Mouse (Mus musculus): ENCODE data around the gene Nmral1. TPM values are rescaled to one million over a fixed set of nuclear protein-coding genes. Genes with fewer than 3 reads are reported as not detected.
A peak's percentile ranks its signal among the peaks of the same experiment; 100 is the strongest.
"Not testable (repeated sequence)": the region's sequence is repeated elsewhere in the genome, so short reads cannot be mapped to it uniquely, and the experiment has no call there.

Nmral1 gene
- total RNA-seq, 1 experiment from 2014 or later = 3.7 TPM

DNA sequence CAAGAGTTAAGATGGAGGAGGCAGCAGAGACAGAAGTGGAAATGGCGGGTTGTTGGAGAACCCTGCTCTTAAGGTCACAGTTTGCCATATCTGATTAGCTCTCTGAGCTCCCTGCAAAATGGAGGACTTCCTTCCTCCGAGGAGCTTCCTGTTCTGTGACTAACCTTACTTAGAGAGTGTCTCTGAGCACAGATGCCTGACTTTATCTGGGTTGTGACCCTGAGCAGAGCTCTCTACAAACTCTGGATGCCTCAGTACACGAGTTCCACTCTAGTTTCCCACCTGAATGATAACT is 3.7 kb upstream of the Nmral1 start:
- peak; percentile 78 for ATAC-seq (replicated peaks; ENCODE audit: insufficient number of reproducible peaks, low FRiP score, low TSS enrichment, poor library complexity, severe bottlenecking)

DNA sequence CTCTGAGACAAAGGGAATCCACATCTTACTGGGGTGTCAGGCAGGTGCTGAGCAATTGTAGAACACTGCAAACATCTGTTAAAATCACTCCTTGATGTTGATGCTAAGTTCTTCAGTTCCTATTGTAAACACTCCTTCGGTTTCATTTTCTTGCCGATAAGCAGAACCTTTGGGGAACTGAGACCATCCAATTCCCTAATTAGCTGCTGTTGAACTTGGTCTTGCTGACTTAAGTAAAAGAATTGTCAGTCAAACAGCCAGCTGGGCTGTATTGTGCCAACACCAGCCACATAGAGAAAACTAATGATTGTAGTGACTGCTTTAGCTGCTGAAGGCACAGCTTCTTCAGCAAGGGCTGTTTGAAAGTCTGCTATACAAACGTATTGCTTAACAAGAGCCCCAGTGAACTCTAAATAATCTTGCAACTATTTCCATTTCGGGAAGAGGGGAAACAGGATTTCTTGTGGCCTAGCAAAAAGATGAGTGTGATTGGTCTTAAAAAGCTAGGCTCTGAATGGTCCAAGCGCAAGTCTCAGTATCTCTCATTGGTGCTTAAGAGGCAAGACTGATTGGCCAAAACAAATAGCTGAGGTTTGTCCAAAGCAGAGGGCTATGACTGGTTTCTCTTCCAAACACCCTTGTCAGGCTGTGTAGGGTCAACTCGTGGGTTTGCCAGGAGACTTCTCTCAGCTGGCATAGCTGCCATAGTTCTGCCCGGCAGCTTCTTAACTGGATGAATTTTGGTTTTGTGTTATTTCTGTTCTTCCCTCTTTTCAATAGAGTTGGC is 3.2 kb upstream of the Nmral1 start:
- peak; percentile 13 for ATAC-seq (replicated peaks; ENCODE audit: insufficient number of reproducible peaks, low FRiP score, low TSS enrichment, poor library complexity, severe bottlenecking)

DNA sequence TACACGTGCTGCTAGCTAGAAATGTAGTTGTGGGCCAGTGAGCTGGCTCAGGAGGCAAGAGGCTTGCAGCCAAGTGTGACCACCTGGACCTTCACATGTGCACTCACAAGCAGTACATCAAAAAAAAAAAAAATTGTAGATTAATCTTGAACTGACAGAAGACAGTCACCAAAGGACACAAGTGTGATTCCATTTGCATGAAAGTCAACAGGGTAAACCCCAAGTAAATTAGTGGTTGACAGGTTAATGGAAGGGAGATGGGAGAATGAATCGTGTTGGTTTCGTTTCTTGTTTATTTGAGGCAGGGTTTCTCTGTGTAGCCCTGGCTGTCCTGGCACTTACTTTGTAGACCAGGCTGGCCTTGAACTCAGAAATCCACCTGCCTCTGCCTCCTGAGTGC is 1.3 kb downstream of the Nmral1 start:
- ATAC-seq (replicated peaks; ENCODE audit: insufficient number of reproducible peaks, low FRiP score, low TSS enrichment, poor library complexity, severe bottlenecking) = no peak

DNA sequence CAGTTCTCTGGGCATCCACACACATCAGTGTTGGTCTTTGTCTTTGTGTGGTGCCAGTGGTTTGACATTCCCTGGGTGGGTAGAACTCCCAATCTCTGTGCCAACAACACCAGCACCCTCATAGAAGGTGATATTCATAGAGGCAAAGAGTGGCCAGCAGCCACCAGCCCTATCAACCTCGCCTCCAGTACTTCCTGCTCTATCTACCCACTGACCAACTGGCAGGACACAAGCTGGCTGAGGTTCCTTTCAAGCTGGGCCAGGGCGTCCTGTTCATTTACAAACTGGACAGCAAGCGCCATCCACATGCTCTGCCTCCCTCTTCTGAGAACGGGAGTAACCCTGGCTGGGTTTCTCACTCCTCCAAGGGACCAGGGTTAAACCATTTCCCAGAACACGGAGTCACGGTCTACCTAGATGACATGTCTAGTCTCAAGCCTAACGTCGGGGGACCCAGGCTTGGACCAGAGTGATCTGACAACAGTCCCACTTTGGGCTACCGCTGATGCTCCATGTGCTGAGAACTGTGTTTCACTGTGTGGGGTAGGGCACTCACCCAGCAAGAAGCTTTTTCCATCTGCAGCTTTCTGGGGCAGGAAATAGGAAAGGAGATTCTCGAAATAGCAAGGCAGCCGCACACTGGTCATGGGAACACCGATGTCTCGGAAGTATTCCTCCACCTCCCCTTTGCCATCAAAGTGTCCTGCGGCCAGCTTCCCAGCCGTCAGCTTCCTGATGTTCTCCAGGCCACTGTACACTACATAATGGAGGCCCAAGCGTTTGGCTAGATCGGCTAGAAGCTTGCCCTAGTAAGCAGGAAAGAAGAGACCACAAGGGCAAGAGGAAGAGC is 5.1 kb downstream of the Nmral1 start:
- no peak for ATAC-seq (replicated peaks; ENCODE audit: insufficient number of reproducible peaks, low FRiP score, low TSS enrichment, poor library complexity, severe bottlenecking)

DNA sequence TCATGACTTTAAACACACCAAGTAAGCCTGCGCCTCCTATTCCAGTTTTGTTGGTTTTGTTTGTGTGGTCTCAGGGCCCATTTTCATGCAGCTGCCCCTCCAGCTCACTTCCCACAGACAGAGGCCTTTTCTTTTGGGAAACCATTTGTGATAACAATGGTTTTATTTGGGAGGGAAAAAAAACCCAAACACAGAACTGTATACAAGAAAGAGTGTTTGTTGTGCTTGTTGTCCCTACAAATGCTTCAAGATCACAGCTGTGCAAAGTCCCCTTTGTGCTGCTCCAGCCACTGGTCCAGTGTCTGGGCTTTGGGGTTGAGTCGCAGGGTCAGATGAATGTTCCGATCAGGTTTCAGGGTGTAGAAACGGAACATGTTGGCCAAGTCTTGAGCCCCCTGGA is 8.0 kb downstream of the Nmral1 start:
- no peak for ATAC-seq (replicated peaks; ENCODE audit: insufficient number of reproducible peaks, low FRiP score, low TSS enrichment, poor library complexity, severe bottlenecking)

DNA sequence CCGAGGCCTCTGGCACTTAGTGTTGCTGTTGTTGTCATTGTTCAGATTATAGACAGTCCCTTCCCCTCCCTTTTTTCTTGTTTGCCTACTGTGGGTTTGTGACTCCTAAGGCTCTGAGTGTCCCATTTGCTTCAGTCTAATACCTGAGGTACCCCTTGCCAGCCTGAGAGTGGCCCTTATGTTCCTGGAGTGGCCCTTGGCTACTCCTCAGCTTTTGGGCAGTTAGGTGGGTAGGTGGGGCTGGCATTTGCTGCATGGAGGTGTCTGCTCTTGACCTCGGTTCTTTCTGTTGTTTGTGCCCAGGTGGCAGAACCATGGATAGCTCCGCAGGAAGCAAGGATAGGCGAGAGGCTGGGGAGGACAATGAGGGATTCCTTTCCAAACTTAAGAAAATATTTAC is 13.6 kb downstream of the Nmral1 start:
- no peak for ATAC-seq (replicated peaks; ENCODE audit: insufficient number of reproducible peaks, low FRiP score, low TSS enrichment, poor library complexity, severe bottlenecking)

- no peak for ATAC-seq (replicated peaks; ENCODE audit: insufficient number of reproducible peaks, low FRiP score, low TSS enrichment, poor library complexity, severe bottlenecking)
These were observed 16.5 kb downstream of the Nmral1 start for GRCm38 (mm10) chr16:4702646-4703045.

DNA sequence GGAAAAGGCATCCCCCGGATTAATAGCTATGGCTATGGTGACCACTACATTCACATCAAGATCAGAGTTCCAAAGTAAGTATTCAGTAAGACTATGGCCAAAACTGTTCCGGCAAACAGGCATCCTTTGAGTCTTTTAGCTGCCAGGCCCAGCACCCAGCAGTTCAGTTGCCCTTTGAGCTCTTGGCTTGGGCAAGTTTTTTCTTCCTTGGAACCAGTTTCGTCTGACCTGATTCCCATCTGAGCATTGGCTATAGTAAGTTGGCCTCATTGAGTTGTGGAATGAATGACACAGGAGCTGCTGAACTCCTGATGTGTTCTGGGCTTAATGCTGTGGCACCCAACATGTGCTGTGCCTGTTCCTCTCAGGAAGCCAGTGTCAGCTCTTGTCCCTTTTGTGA is 17.9 kb downstream of the Nmral1 start:
- ATAC-seq (replicated peaks; ENCODE audit: insufficient number of reproducible peaks, low FRiP score, low TSS enrichment, poor library complexity, severe bottlenecking) = no peak

- ATAC-seq (replicated peaks; ENCODE audit: insufficient number of reproducible peaks, low FRiP score, low TSS enrichment, poor library complexity, severe bottlenecking) = not testable (repeated sequence)
These were observed 29.8 kb downstream of the Nmral1 start for GRCm38 (mm10) chr16:4689371-4689770.

DNA sequence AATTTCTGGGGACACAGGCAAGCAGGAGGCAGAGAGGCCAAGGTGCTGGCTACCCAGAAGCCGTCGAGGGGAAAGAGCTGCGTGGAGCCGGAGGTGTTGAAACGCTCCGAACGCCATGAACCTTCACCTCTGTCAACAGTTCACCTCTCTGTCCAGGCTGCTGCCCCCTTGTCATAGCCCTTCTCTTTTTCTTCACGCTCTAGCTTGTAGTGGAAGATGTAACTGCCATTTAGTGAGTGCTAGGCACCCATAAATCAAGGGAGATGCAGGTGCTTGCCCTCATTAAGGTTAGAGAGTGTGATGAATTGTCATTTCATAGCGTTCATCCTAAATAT is 34.7 kb downstream of the Nmral1 start:
- no peak for ATAC-seq (replicated peaks; ENCODE audit: insufficient number of reproducible peaks, low FRiP score, low TSS enrichment, poor library complexity, severe bottlenecking)

GRCm38 (mm10) chr16:4683581-4684456 is 35.3 kb downstream of the Nmral1 start:
- peak; percentile 79 for ATAC-seq (replicated peaks; ENCODE audit: insufficient number of reproducible peaks, low FRiP score, low TSS enrichment, poor library complexity, severe bottlenecking)

DNA sequence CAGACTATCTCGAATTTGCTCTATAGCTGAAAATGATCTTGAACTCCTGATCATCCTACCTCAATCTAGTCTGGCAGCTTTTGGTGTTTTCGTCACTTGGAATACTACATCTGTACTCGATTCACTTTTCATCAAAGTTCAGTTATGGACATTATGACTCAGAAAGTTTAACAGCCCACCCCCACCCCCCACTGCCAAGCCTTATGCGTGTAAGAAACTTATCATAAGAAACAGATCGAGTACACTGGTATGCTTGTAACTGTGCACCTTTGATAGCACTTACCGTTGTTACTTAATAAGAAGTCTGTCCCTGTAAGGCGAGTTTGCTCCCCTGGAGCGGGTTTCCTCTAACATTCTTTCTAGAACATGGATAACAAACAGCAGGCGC is 36.0 kb downstream of the Nmral1 start:
- no peak for ATAC-seq (replicated peaks; ENCODE audit: insufficient number of reproducible peaks, low FRiP score, low TSS enrichment, poor library complexity, severe bottlenecking)

- ATAC-seq (replicated peaks; ENCODE audit: insufficient number of reproducible peaks, low FRiP score, low TSS enrichment, poor library complexity, severe bottlenecking) = no peak
These were observed 36.5 kb downstream of the Nmral1 start for GRCm38 (mm10) chr16:4682628-4683179.

DNA sequence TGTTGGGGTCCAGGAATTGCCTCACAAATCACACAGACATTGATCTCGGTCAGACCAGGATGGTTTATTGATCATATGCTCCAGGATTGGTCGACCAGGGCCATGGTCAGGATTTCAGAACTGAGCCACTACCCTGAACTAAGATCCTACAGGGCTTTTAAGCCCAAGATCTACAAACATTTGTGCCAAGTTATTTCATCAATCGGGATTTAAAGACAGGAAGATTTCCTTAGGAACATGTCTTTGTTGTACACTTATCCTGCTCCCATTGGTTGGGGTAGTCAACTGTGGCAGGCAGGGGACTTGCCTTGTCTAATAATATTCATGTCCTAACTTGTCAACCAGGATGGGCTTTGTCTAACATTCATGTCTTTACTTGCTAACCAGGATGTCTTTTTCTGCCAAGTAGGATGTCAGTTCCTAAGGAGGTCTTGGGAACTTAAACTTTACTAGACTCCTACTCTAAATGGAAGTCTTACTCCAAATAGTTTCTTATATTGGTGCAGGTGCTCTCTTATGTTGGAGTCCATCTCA is 38.2 kb downstream of the Nmral1 start:
- not testable (repeated sequence) for ATAC-seq (replicated peaks; ENCODE audit: insufficient number of reproducible peaks, low FRiP score, low TSS enrichment, poor library complexity, severe bottlenecking)

GRCm38 (mm10) chr16:4679121-4680018 is 39.8 kb downstream of the Nmral1 start, which contains the start of gene Coro7:
Coro7 (minus strand) TSS chr16:4679777.
- ATAC-seq (replicated peaks; ENCODE audit: insufficient number of reproducible peaks, low FRiP score, low TSS enrichment, poor library complexity, severe bottlenecking) = peak; percentile 91

GRCm38 (mm10) chr16:4678080-4678479 is 41.1 kb downstream of the Nmral1 start:
- ATAC-seq (replicated peaks; ENCODE audit: insufficient number of reproducible peaks, low FRiP score, low TSS enrichment, poor library complexity, severe bottlenecking) = 0 out of 2 replicates have a peak, but pooled peaks have one; percentile 15

DNA sequence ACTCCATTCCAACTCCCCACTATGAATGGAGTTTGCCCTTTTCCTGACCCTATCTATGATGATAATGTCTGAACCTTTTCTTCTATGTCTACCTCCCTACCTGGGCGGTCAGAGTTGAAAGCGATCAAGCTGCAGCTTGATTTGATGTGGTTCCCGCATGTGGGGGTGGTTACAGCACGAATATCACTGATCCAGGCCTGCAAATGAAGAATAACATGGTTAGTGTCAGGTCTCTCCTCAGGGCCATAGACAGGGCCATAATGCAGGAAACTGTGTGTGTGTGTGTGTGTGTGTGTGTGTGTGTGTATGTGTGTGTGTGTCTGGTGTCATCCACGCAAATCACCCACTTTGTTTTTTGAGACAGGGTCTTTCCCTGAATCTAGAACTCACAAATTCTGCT is 42.3 kb downstream of the Nmral1 start:
- no peak for ATAC-seq (replicated peaks; ENCODE audit: insufficient number of reproducible peaks, low FRiP score, low TSS enrichment, poor library complexity, severe bottlenecking)

DNA sequence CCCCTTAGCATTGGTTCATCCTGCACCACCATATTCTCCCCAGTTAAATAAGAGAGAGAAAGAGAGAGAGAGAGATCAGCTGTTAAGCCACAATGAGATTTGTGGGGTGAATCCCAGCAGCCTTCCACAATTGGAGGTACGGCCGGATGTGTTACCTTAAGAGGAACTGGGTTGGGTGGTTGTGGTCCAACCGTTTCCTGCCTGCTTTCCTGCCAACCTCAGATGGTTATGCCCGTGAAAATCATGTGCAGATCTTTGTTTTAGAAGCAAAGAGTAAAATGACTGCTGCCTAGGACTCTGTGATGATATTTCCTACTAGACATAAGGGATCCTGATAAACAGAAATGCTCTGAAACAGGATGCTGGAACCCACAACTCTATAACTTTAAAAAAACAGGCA is 45.1 kb downstream of the Nmral1 start:
- peak; percentile 54 for ATAC-seq (replicated peaks; ENCODE audit: insufficient number of reproducible peaks, low FRiP score, low TSS enrichment, poor library complexity, severe bottlenecking)

Measured in monocyte, adult 5-6 weeks (primary cell).